Comparison of ENCODE assay signal across 8 mouse cellular contexts in genomic region chr14:118157146-118157545, GRCm38 (mm10). TPM values are rescaled to one million over a fixed set of nuclear protein-coding genes. Genes with fewer than 3 reads are reported as not detected.
DNase-seq lines count a peak whose midpoint lies in the region; ATAC-seq and TF ChIP-seq lines count a peak whose summit lies in the region.

No protein-coding gene starts in this region.

- WGBS in hindbrain, embryonic 14.5 days: 28% methylated on average over 5 of the region's 5 CpGs
- WGBS in hindbrain, embryonic 12.5 days: 30% methylated on average over 5 of the region's 5 CpGs
- WGBS in embryonic facial prominence, embryonic 10.5 days: 29% methylated on average over 5 of the region's 5 CpGs
- 25% methylated on average over 5 of the region's 5 CpGs for WGBS in midbrain, postnatal 0 days

- peaks cover 39% of the 10 kb centered on the region for H3K36me3 ChIP-seq in hindbrain, embryonic 14.5 days (replicated peaks; ENCODE audit: control insufficient read depth, insufficient read depth)
- peaks cover 40% of the 10 kb centered on the region for H3K36me3 ChIP-seq in hindbrain, embryonic 12.5 days
- H3K36me3 ChIP-seq in embryonic facial prominence, embryonic 10.5 days (replicated peaks): peaks cover 82% of the 10 kb centered on the region
- H3K36me3 ChIP-seq in midbrain, postnatal 0 days (ENCODE audit: insufficient read depth, low read length): peaks cover 19% of the 10 kb centered on the region

- H3K4me1 ChIP-seq in hindbrain, embryonic 14.5 days (replicated peaks; ENCODE audit: control insufficient read depth, insufficient read depth, low read length): no peaks in the 10 kb centered on the region
- H3K4me1 ChIP-seq in hindbrain, embryonic 12.5 days: no peaks in the 10 kb centered on the region
- no peaks in the 10 kb centered on the region for H3K4me1 ChIP-seq in embryonic facial prominence, embryonic 10.5 days
- H3K4me1 ChIP-seq in midbrain, postnatal 0 days (ENCODE audit: insufficient read depth, low read length): no peaks in the 10 kb centered on the region

- no peak for ATAC-seq in hindbrain, embryonic 14.5 days (ENCODE audit: low FRiP score)
- no peak for ATAC-seq in hindbrain, embryonic 12.5 days (ENCODE audit: low FRiP score)
- peak; percentile 83 for ATAC-seq in activated CD4-positive, CD25-positive, alpha-beta regulatory T cell, adult 4 months
- no peak for ATAC-seq in midbrain, postnatal 0 days (ENCODE audit: low FRiP score)

- DNase-seq in hindbrain, embryonic 14.5 days (ENCODE audit: low spot score): peak; percentile 68
- DNase-seq in CD4-positive, CD25-positive, alpha-beta regulatory T cell, adult 2 months (ENCODE audit: low read depth, low spot score): peak; percentile 79
- peak; percentile 64 for DNase-seq in embryonic facial prominence, embryonic 10.5 days (ENCODE audit: low spot score)
- DNase-seq in layer of hippocampus, postnatal 10 days (ENCODE audit: low spot score in 2 of 2): peak; percentile 68 to 76
- DNase-seq in midbrain, postnatal 0 days (ENCODE audit: low spot score): peak; percentile 47
- DNase-seq in thymus, postnatal 14 days: peak; percentile 77

- no peaks in the 10 kb centered on the region for H3K27me3 ChIP-seq in hindbrain, embryonic 14.5 days (ENCODE audit: control insufficient read depth, insufficient read depth, low read length)
- H3K27me3 ChIP-seq in hindbrain, embryonic 12.5 days: no peaks in the 10 kb centered on the region
- no peaks in the 10 kb centered on the region for H3K27me3 ChIP-seq in embryonic facial prominence, embryonic 10.5 days (replicated peaks; ENCODE audit: low read depth, poor library complexity, severe bottlenecking)
- no peaks in the 10 kb centered on the region for H3K27me3 ChIP-seq in midbrain, postnatal 0 days (ENCODE audit: insufficient read depth, low read length)

- H3K9ac ChIP-seq in hindbrain, embryonic 14.5 days: no peak overlapping the region
- H3K9ac ChIP-seq in hindbrain, embryonic 12.5 days: no peak overlapping the region
- no peak overlapping the region for H3K9ac ChIP-seq in midbrain, postnatal 0 days (replicated peaks; ENCODE audit: low read length, poor library complexity, severe bottlenecking)

- peak; percentile 92 for TF ChIP-seq CTCF in midbrain, postnatal 0 days (IDR thresholded peaks at IDR 0.05)

- H3K9me3 ChIP-seq in hindbrain, embryonic 14.5 days (ENCODE audit: control insufficient read depth, low read length): no peaks in the 10 kb centered on the region
- H3K9me3 ChIP-seq in hindbrain, embryonic 12.5 days (replicated peaks): no peaks in the 10 kb centered on the region
- H3K9me3 ChIP-seq in embryonic facial prominence, embryonic 10.5 days: no peaks in the 10 kb centered on the region
- H3K9me3 ChIP-seq in midbrain, postnatal 0 days (ENCODE audit: low read length): no peaks in the 10 kb centered on the region

- H3K4me2 ChIP-seq in hindbrain, embryonic 14.5 days (replicated peaks): no peak overlapping the region
- H3K4me2 ChIP-seq in hindbrain, embryonic 12.5 days (replicated peaks): no peak overlapping the region
- no peak overlapping the region for H3K4me2 ChIP-seq in midbrain, postnatal 0 days (ENCODE audit: low read depth, low read length, poor library complexity, severe bottlenecking)

- no peak overlapping the region for H3K4me3 ChIP-seq in hindbrain, embryonic 14.5 days (replicated peaks; ENCODE audit: low read length)
- H3K4me3 ChIP-seq in hindbrain, embryonic 12.5 days: no peak overlapping the region
- H3K4me3 ChIP-seq in embryonic facial prominence, embryonic 10.5 days: no peak overlapping the region
- no peak overlapping the region for H3K4me3 ChIP-seq in midbrain, postnatal 0 days (ENCODE audit: low read depth, low read length)

- no peak overlapping the region for H3K27ac ChIP-seq in hindbrain, embryonic 14.5 days
- no peak overlapping the region for H3K27ac ChIP-seq in hindbrain, embryonic 12.5 days
- H3K27ac ChIP-seq in embryonic facial prominence, embryonic 10.5 days (replicated peaks): no peak overlapping the region
- no peak overlapping the region for H3K27ac ChIP-seq in midbrain, postnatal 0 days (ENCODE audit: low read depth, low read length)

RNA-seq across cellular contexts. Expression of gene Gpr180, which starts 20.2 kb away (rescaled TPM):
- 47.5 and 51.7 TPM in 2 replicates for polyA plus RNA-seq in hindbrain, embryonic 14.5 days (2014; fragmentation: Nextera tagmentation; extraction: Ambion mirVana)
- 36.4 and 38.6 TPM in 2 replicates for polyA plus RNA-seq in hindbrain, embryonic 12.5 days (2016; fragmentation: Nextera tagmentation; extraction: Ambion mirVana)
- polyA plus RNA-seq in activated CD4-positive, CD25-positive, alpha-beta regulatory T cell, adult 4 months (2017; shearing (Covaris generic)): 1 to 10 TPM; 7.6 to 8.8 TPM
- 40.9 and 44.6 TPM in 2 replicates for polyA plus RNA-seq in embryonic facial prominence, embryonic 10.5 days (2016; fragmentation: Nextera tagmentation; extraction: Ambion mirVana)
- 10 to 100 TPM; 27.0 to 28.4 TPM for total RNA-seq in layer of hippocampus, postnatal 10 days (2021)
- 43.7 and 62.3 TPM in 2 replicates for total RNA-seq in midbrain, postnatal 0 days (2014; rRNA removed)
- polyA plus RNA-seq in midbrain, postnatal 0 days (2015; fragmentation: Nextera tagmentation; extraction: Ambion mirVana): 49.3 and 51.6 TPM in 2 replicates

RNA-seq across cellular contexts. Expression of gene Tgds, which starts 24.6 kb away (rescaled TPM):
- 15.8 and 18.5 TPM in 2 replicates for polyA plus RNA-seq in hindbrain, embryonic 14.5 days (2014; fragmentation: Nextera tagmentation; extraction: Ambion mirVana)
- 28.7 and 31.4 TPM in 2 replicates for polyA plus RNA-seq in hindbrain, embryonic 12.5 days (2016; fragmentation: Nextera tagmentation; extraction: Ambion mirVana)
- 10 to 100 TPM; 25.7 to 33.6 TPM for polyA plus RNA-seq in activated CD4-positive, CD25-positive, alpha-beta regulatory T cell, adult 4 months (2017; shearing (Covaris generic))
- 32.3 and 32.8 TPM in 2 replicates for polyA plus RNA-seq in embryonic facial prominence, embryonic 10.5 days (2016; fragmentation: Nextera tagmentation; extraction: Ambion mirVana)
- total RNA-seq in layer of hippocampus, postnatal 10 days (2021): 10 to 100 TPM; 10.2 to 10.6 TPM
- total RNA-seq in midbrain, postnatal 0 days (2014; rRNA removed): 4.3 and 7.4 TPM in 2 replicates
- polyA plus RNA-seq in midbrain, postnatal 0 days (2015; fragmentation: Nextera tagmentation; extraction: Ambion mirVana): 7.3 and 9.0 TPM in 2 replicates
